Mouse (Mus musculus) cortical plate, adult 2 months (tissue): ENCODE measurements around the gene Ylpm1. TPM values are rescaled to one million over a fixed set of nuclear protein-coding genes. Genes with fewer than 3 reads are reported as not detected.

Experiments
- H3K27ac ChIP-seq: fragments of 200-500 bp; 2 replicates; pipeline ENCODE4 v1.5.1; 2012; ENCODE audit warnings: low read length, control low read depth, inconsistent platforms; ENCODE audit not compliant: insufficient read depth
- H3K4me1 ChIP-seq: fragments of 200-500 bp; 2 replicates; pipeline ENCODE4 v1.6.1; 2011; ENCODE audit warnings: low read length; ENCODE audit not compliant: control insufficient read depth, insufficient read depth
- H3K4me3 ChIP-seq: fragments of 200-500 bp; 2 replicates; pipeline ENCODE4 v1.5.1; 2011; ENCODE audit warnings: mild to moderate bottlenecking, low read length, control low read depth; ENCODE audit not compliant: insufficient read depth
- CTCF ChIP-seq: fragments of 200-500 bp; IDR thresholded peaks from 2 replicates; pipeline ENCODE4 v1.5.1; 2011; ENCODE audit warnings: mild to moderate bottlenecking, control low read depth, low read length; ENCODE audit not compliant: insufficient read depth; ENCODE audit errors: extremely low read depth
- POLR2A ChIP-seq: fragments of 200-500 bp; IDR thresholded peaks from 2 replicates; pipeline ENCODE4 v1.6.1; 2011; ENCODE audit warnings: mild to moderate bottlenecking, low read length, control low read depth; ENCODE audit not compliant: insufficient read depth; ENCODE audit errors: extremely low read depth
- polyA plus RNA-seq: library from polyadenylated mRNA; depleted of rRNA; stranded (reverse); fragments of >200 nt; gene quantifications from 2 replicates; pipeline ENCODE4 v1.2.3, GENCODE M21; 2012

Ylpm1 gene
- polyA plus RNA-seq, 1 experiment: 64.0 TPM

GRCm38 (mm10) chr12:85006206-85006605, 10.1 kb downstream of the Ylpm1 start:
- TF ChIP-seq POLR2A: no peak
- no peak for TF ChIP-seq CTCF
- Histone ChIP-seq H3K4me1 (no peaks in the 10 kb centered on the region), H3K27ac (no peak overlapping the region), H3K4me3 (no peak overlapping the region)

GRCm38 (mm10) chr12:85007021-85007420, 10.9 kb downstream of the Ylpm1 start:
- Histone ChIP-seq H3K27ac (no peak overlapping the region), H3K4me3 (no peak overlapping the region), H3K4me1 (no peaks in the 10 kb centered on the region)
- TF ChIP-seq POLR2A (no peak), CTCF (no peak)

GRCm38 (mm10) chr12:85009776-85010175, 13.7 kb downstream of the Ylpm1 start:
- Histone ChIP-seq H3K4me3 (no peak overlapping the region), H3K27ac (no peak overlapping the region), H3K4me1 (no peaks in the 10 kb centered on the region)
- TF ChIP-seq CTCF (no peak), POLR2A (no peak)

- H3K27ac ChIP-seq: no peak overlapping the region
- H3K4me3 ChIP-seq: no peak overlapping the region
- H3K4me1 ChIP-seq: no peaks in the 10 kb centered on the region
- TF ChIP-seq CTCF (no peak), POLR2A (no peak)
These were observed 14.4 kb downstream of the Ylpm1 start for GRCm38 (mm10) chr12:85010541-85010940.

- TF ChIP-seq POLR2A (no peak), CTCF (no peak)
- H3K4me1 ChIP-seq: peaks cover 1% of the 10 kb centered on the region; the same call in 1 of the 2 replicates
- no peak overlapping the region for H3K27ac ChIP-seq
- no peak overlapping the region for H3K4me3 ChIP-seq
These were observed 16.1 kb downstream of the Ylpm1 start for GRCm38 (mm10) chr12:85012185-85012584.

GRCm38 (mm10) chr12:85022071-85022470, 25.9 kb downstream of the Ylpm1 start:
- Histone ChIP-seq H3K27ac (no peak overlapping the region), H3K4me1 (no peaks in the 10 kb centered on the region; the same call in 1 of the 2 replicates), H3K4me3 (no peak overlapping the region)
- no peak for TF ChIP-seq CTCF
- no peak for TF ChIP-seq POLR2A

GRCm38 (mm10) chr12:85032710-85033109, 36.6 kb downstream of the Ylpm1 start:
- TF ChIP-seq POLR2A: no peak
- TF ChIP-seq CTCF: no peak
- no peaks in the 10 kb centered on the region for H3K4me1 ChIP-seq

GRCm38 (mm10) chr12:85051218-85051617, 55.1 kb downstream of the Ylpm1 start:
- Histone ChIP-seq H3K4me1 (no peaks in the 10 kb centered on the region), H3K27ac (no peak overlapping the region), H3K4me3 (no peak overlapping the region)
- TF ChIP-seq CTCF: no peak
- no peak for TF ChIP-seq POLR2A

More at GRCm38 (mm10) chr12:85032710-85033109, 36.6 kb downstream of the Ylpm1 start:
- H3K27ac ChIP-seq: no peak overlapping the region
- no peak overlapping the region for H3K4me3 ChIP-seq

- TF ChIP-seq CTCF (no peak), POLR2A (no peak)
These were observed 74.9 kb downstream of the Ylpm1 start for GRCm38 (mm10) chr12:85071043-85071442.

GRCm38 (mm10) chr12:85077100-85077499, 81.0 kb downstream of the Ylpm1 start:
- Histone ChIP-seq H3K27ac (no peak overlapping the region), H3K4me3 (no peak overlapping the region), H3K4me1 (no peaks in the 10 kb centered on the region; the same call in 1 of the 2 replicates)
- TF ChIP-seq CTCF (no peak), POLR2A (no peak)

More at GRCm38 (mm10) chr12:85071043-85071442, 74.9 kb downstream of the Ylpm1 start:
- Histone ChIP-seq H3K27ac (no peak overlapping the region), H3K4me3 (no peak overlapping the region), H3K4me1 (no peaks in the 10 kb centered on the region)

- TF ChIP-seq POLR2A: no peak
- no peak for TF ChIP-seq CTCF
- no peaks in the 10 kb centered on the region for H3K4me1 ChIP-seq
- no peak overlapping the region for H3K27ac ChIP-seq
- H3K4me3 ChIP-seq: no peak overlapping the region
These were observed 88.1 kb downstream of the Ylpm1 start for GRCm38 (mm10) chr12:85084257-85084656.
